Mouse (Mus musculus) kidney, adult 2 months (tissue): ENCODE results near the gene Fam53b.

Experiments used
- CTCF ChIP-seq: fragments of 200-500 bp; conservative IDR thresholded peaks from 2 replicates; pipeline ENCODE4 v1.5.1; 2011; ENCODE audit warnings: low read depth, mild to moderate bottlenecking, control low read depth, low read length, moderate library complexity, mixed read lengths; ENCODE audit not compliant: insufficient read depth, insufficient read length
- POLR2A ChIP-seq: fragments of 200-500 bp; IDR thresholded peaks from one replicate; pipeline ENCODE4 v1.6.1; 2011; ENCODE audit warnings: low read depth, low read length, control low read depth

DNA sequence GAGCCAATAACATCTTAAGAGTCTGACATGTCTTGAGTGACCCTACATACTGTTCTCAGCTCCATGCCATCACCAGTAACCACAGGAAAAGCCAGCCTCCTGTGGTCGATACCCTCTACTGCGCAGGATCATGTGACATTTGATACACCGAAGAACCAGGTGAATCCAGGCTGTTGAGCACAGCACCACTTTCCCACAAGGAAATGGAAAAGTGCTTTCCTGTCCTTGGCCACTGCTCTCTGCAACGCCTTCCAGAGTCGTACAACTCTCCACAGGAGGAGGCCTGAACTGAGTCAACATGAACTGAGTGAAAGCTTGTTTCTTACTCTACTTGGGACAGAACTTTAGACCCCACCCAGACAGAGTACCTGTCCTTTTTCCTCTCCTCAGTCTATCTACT lies 12.2 kb downstream of the Fam53b start:
- TF ChIP-seq CTCF = no peak
- TF ChIP-seq POLR2A = no peak
